Mouse (Mus musculus) ovary, adult 18-20 months (tissue): Measurements from ENCODE around the gene Nbl1.

ENCODE experiments used
- DNase-seq: peaks from one replicate; pipeline ENCODE4 v3.0.0; 2022; ENCODE audit warnings: low spot score, mixed read lengths

Nbl1 gene

DNA sequence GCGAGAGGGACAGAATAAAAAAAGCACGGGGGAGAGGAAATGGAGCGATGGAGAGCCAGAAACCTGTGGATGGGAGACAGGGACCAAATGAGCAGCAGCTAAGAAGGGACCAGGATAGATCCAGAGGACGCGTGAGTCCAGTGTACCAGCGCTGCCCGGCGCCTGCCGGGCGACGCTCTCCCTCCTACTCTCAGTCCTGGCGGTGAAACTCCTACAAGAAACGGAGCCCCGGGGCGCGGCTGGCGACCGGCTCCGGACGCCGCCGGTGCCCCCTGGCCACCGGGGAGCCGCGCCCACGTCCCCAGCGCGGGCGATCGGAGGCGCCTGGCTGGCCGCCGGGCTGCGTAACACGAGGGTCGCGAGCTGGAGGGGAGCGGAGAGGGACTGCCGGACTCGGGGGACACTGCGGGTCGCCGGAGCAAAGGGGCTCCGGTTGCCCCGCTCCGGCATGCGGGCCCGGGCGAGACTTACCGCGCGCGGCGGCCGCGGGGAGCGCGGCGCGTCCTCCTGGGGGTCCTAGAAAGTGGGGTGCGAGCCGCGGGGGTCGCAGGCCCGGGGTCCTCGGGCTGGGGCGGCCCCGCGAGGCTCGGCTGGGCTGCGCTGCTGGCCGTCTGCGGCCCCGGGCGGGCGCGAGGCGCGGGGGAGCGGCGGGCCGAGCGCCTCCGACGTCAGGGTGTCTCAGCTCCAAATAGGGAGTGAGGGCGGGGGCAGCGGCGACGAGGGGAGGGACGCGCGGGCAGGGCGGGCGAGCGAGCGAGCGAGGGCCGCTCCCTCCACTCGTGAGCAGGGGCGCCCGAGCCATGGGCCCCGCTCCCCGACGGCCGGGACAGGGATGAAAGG is at the start of gene Nbl1:
Nbl1 (minus strand) TSS at position 638 of the 840 bp plus-strand sequence.
- DNase-seq: peak; percentile 59

DNA sequence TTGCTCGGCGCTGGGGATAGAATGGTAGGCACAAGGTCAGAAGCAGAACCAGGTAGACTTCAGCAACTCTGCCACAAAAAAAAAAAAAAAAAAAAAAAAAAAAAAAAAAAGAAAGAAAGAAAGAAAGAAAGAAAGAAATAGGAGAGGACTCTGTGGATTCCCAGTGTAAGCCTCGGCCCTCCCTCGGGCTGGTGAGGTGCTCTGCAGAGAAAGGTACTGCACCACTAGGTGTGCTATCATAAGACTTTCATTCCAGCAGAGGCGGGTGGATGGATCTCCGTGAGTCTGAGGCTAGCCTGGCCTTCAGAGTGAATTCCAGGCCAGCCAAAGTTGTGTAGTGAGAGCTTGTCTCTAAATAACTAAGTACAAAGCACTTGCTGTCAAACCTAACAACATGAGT is 49.0 kb upstream of the Nbl1 start:
- no peak for DNase-seq

DNA sequence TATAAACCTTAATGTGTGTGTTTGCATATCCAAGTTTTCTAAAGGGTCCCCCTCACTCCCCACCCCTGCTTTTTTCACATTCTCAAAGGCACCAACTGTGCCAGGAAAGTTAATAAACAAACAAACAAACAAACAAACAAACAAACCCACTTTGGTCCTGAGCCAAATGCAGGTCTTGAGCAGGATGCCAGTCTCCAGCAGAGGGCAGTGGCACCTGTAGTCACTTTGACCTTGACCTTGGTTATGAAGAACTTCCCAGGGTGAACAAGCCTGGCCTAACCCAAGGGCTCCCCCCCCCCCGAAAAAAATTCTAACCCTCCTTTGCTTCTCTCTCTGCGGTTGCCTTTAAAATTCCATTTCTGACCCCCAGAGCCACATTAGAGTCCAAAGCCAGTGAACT is 47.5 kb upstream of the Nbl1 start:
- no peak for DNase-seq

DNA sequence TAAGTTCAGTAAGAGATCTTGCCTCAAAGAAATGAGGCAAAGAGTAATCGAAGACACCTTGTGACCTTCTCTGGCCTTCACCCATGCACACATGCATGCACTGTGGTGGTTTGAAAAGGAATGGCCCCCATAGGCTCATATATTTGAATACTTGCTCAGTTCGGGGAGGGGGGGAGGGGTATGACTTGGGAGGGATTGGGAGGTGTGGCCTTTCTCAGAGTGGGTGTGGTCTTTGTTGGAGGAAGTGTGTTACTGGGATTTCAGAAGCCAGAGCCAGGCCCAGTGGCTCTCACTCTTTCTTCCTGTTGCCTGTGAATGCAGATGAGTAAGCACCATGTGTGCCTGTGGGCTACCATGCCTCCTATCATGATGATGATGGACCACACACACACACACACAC is 43.2 kb upstream of the Nbl1 start:
- no peak for DNase-seq

DNA sequence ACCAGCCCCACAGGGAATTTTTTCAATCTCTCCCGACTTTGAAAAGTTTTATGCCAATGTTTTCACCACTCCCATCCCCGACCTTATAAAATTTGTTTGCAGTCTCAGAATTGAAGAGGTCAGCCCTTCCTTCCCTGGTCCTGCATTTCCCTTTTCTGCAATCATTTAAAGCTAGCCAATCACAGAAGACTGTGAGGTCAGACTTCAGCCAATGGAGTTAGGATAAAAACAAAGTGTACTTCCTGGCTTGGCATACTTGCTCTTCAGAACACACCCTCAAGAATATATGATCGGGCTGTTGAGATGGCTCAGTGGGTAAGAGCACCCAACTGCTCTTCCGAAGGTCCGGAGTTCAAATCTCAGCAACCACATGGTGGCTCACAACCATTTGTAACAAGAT is 40.3 kb upstream of the Nbl1 start:
- DNase-seq: no peak

DNA sequence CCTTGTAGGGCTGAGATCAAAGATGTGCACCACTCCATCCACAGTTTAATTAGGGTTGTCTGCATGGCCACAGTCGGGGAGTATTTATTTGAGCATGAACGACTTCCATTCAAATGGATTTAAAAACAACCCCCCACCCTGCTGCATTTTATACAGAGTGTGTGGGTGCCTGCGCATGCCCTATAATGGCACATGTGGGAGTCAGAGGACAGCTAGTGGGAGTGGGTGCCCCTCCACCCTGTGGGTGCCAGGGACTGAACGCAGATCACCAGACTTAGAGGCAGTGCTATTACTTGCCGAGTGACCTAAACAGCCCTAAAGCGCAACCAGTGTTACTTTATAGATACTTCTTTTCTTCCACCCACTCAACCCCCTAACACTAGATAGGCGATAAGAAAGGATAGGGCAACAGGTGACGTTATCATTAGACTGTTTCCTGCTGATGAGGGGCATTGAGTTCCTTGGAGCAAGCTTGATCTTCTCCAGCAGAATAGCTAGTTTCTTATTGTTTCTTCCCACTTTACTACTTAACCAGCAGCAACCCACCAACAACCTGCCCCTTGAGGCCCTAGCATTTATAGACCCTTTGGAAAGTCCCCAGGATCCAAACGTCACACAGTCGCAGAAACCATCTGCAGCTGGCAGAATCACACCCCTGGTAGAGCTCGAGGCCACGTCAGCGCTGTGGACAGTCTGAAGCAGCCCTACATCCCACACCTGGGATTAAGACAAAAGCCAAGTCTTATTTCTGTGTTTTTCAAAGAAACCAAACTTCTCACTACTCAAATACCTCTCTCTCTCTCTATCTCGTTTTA is 39.3 kb upstream of the Nbl1 start:
- DNase-seq: no peak

- peak; percentile 97 for DNase-seq
These were observed 38.1 kb upstream of the Nbl1 start, which contains the start of gene Minos1 for GRCm38 (mm10) chr4:139130701-139131549. TSS of gene Minos1 (minus strand) at chr4:139131113.

- DNase-seq: peak; percentile 19
These were observed 37.3 kb upstream of the Nbl1 start for GRCm38 (mm10) chr4:139129806-139130700.

DNA sequence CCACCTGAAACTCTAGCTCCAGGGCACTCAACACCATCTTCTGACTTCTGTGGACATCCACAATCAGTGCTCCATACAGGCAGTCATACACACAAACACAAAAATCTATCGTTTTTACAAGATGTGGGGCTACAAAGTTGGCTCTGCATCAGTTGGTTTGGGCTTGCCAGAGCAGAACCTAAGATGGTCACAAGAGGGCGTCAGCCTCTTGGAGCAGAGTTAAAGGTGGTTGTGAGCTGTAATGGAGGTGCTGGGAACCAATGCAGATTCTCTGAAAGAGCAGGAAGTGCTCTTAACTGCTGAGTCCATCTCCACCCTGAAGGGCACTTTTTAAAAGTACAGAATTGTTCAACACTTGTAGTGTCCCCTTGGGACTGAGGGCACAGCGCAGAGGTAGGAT is 33.7 kb upstream of the Nbl1 start:
- no peak for DNase-seq

GRCm38 (mm10) chr4:139124940-139125339 is 32.1 kb upstream of the Nbl1 start:
- DNase-seq: no peak

- no peak for DNase-seq
These were observed 29.8 kb upstream of the Nbl1 start for GRCm38 (mm10) chr4:139122557-139122956.

DNA sequence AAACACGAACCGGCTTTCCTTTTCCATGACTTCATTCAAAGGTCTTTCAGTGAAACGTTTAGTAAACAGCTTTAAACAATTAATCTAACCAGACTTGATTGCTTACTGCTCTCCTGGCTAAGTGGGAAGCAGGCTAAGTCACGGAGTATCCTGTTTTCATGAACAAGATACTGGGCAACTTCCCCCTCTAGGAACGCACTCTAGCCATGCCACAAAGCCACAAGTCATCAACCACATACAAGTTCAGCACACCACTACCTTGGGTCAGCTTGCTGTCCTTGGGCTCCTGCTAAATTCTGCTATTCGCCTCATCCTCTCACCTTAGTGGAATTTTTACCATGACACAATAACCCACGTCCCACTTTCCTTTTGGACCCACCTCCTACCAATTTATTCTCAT is 28.2 kb upstream of the Nbl1 start:
- DNase-seq: no peak

GRCm38 (mm10) chr4:139120281-139120814 is 27.6 kb upstream of the Nbl1 start:
- no peak for DNase-seq

GRCm38 (mm10) chr4:139116356-139117063 is 23.7 kb upstream of the Nbl1 start:
- no peak for DNase-seq

GRCm38 (mm10) chr4:139115721-139116120 is 22.9 kb upstream of the Nbl1 start:
- DNase-seq: no peak

DNA sequence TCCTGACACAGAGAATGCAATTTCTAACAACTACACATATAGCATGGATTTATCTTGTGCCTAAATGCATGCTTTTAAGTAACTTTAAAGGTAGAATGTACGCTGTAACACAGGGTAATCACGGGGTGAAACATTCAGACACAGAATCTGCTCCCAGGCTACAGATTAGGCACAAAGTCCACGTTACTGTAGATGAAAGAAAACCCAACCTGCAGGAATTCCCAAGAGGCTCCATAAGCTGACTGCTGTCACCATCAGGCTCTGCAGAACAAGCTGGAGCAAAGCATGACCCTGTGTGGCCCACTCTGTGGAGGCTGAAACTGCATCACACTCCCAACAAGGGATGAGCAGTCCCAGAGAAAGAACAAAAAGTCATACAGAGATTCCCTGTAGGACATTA is 19.7 kb upstream of the Nbl1 start:
- DNase-seq: no peak

GRCm38 (mm10) chr4:139111421-139111820 is 18.6 kb upstream of the Nbl1 start:
- no peak for DNase-seq

GRCm38 (mm10) chr4:139110858-139111257 is 18.1 kb upstream of the Nbl1 start:
- DNase-seq: no peak

- DNase-seq: no peak
These were observed 12.7 kb upstream of the Nbl1 start for GRCm38 (mm10) chr4:139105453-139105852.

DNA sequence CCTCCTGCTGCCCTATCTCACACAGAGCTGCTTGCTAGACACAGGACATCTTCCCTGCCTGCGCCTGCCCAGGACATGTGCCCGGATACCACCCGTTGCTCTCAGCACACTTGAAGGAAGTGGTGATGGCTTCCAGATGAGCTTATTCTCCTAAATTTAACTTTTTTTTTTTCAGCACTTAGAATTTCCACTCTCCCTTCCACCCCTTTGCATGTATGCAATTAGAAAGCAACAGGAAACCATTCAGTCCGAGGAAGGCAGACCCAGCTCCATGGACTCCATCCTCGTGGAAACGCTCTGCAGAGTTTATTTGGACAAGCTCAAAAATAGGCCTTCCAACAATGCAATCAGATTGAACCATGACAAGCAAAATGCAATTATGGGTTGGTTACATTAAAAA is 8.8 kb upstream of the Nbl1 start:
- no peak for DNase-seq
